Mouse (Mus musculus) brain, embryonic 14.5 days (tissue): ENCODE measurements at regions not wholly inside any gene's neighbourhood (a gene's known extent, or its start where the extent isn't known, plus 50 kb on each side); places are given as distances from the start of the nearest gene placed in this dataset.
"Not testable (repeated sequence)": the region's sequence is repeated elsewhere in the genome, so short reads cannot be mapped to it uniquely, and the experiment has no call there.

Experiments
- CTCF ChIP-seq: fragments of 200-500 bp; IDR thresholded peaks from 2 replicates; pipeline ENCODE4 v1.5.1; 2012; ENCODE audit warnings: inconsistent platforms, mild to moderate bottlenecking, moderate library complexity, borderline replicate concordance; ENCODE audit not compliant: insufficient read depth, insufficient read length; ENCODE audit errors: extremely low read depth
- POLR2A ChIP-seq: fragments of 200-500 bp; IDR thresholded peaks from 2 replicates; pipeline ENCODE4 v1.6.1; 2012; ENCODE audit warnings: mild to moderate bottlenecking, inconsistent platforms, borderline replicate concordance; ENCODE audit not compliant: poor library complexity, insufficient read depth, insufficient read length, severe bottlenecking; ENCODE audit errors: extremely low read depth

- TF ChIP-seq CTCF, POLR2A: not testable (repeated sequence)
These were observed 468.4 kb upstream of the Cdh12 start for GRCm38 (mm10) chr15:19980625-19981024.
